Mouse (Mus musculus): ENCODE results near the gene Serpina3f. TPM values are rescaled to one million over a fixed set of nuclear protein-coding genes. Genes with fewer than 3 reads are reported as not detected.

Serpina3f gene
- total and polyA plus RNA-seq, 3 experiments, result 0.22 TPM; not detected in 2

GRCm38 (mm10) chr12:104186041-104186581 lies 28.2 kb upstream of the Serpina3f start:
- Histone ChIP-seq H3K9me3 (replicated peaks) (peaks cover 60% of the 10 kb centered on the region), H3K4me1 (ENCODE audit: insufficient read depth, low read depth, low read length) (no peaks in the 10 kb centered on the region), H3K36me3 (replicated peaks) (no peaks in the 10 kb centered on the region), H3K27me3 (ENCODE audit: insufficient read depth, low read length) (no peaks in the 10 kb centered on the region), H3K4me3 (ENCODE audit: low read depth, low read length) (no peak overlapping the region)
- DNase-seq (ENCODE audit: low spot score) (no peak), ATAC-seq (ENCODE audit: extremely low read depth, insufficient number of reproducible peaks, low FRiP score, poor library complexity, severe bottlenecking) (no peak)
- TF ChIP-seq CTCF (IDR thresholded peaks at IDR 0.05; ENCODE audit: low read depth, low read length), result no peak
- TF ChIP-seq TAL1 (conservative IDR thresholded peaks at IDR 0.05; ENCODE audit: low read depth, low read length), result no peak

GRCm38 (mm10) chr12:104189246-104189645 lies 25.1 kb upstream of the Serpina3f start:
- H3K9me3 ChIP-seq (replicated peaks), result peaks cover 68% of the 10 kb centered on the region
- no peaks in the 10 kb centered on the region for H3K36me3 ChIP-seq (replicated peaks)
- no peaks in the 10 kb centered on the region for H3K27me3 ChIP-seq (ENCODE audit: insufficient read depth, low read length)
- no peak overlapping the region for H3K4me3 ChIP-seq (ENCODE audit: low read depth, low read length)
- TF ChIP-seq POLR2AphosphoS5 (IDR thresholded peaks at IDR 0.05; ENCODE audit: insufficient replicate concordance, low read depth, low read length) (no peak), TAL1 (conservative IDR thresholded peaks at IDR 0.05; ENCODE audit: low read depth, low read length) (no peak), GATA2 (IDR thresholded peaks at IDR 0.05; ENCODE audit: borderline replicate concordance, low read depth, low read length) (no peak), CTCF (IDR thresholded peaks at IDR 0.05; ENCODE audit: low read depth, low read length) (no peak), GATA1 (IDR thresholded peaks at IDR 0.05; ENCODE audit: borderline replicate concordance, low read length) (no peak)
- H3K4me1 ChIP-seq (ENCODE audit: insufficient read depth, low read depth, low read length), result no peaks in the 10 kb centered on the region
- no peak for ATAC-seq (ENCODE audit: extremely low read depth, insufficient number of reproducible peaks, low FRiP score, poor library complexity, severe bottlenecking)
- no peak for DNase-seq (ENCODE audit: low spot score)

GRCm38 (mm10) chr12:104190852-104191251 lies 23.5 kb upstream of the Serpina3f start:
- no peak for TF ChIP-seq GATA2 (IDR thresholded peaks at IDR 0.05; ENCODE audit: borderline replicate concordance, low read depth, low read length)
- Histone ChIP-seq H3K4me3 (ENCODE audit: low read depth, low read length) (no peak overlapping the region), H3K4me1 (ENCODE audit: insufficient read depth, low read depth, low read length) (no peaks in the 10 kb centered on the region), H3K27me3 (ENCODE audit: insufficient read depth, low read length) (no peaks in the 10 kb centered on the region), H3K36me3 (replicated peaks) (no peaks in the 10 kb centered on the region), H3K9me3 (replicated peaks) (peaks cover 65% of the 10 kb centered on the region)
- ATAC-seq (ENCODE audit: extremely low read depth, insufficient number of reproducible peaks, low FRiP score, poor library complexity, severe bottlenecking), result no peak
- no peak for DNase-seq (ENCODE audit: low spot score)

GRCm38 (mm10) chr12:104209149-104209548 lies 5.2 kb upstream of the Serpina3f start:
- Histone ChIP-seq H3K36me3 (replicated peaks) (no peaks in the 10 kb centered on the region), H3K9me3 (replicated peaks) (peaks cover 18% of the 10 kb centered on the region), H3K4me3 (ENCODE audit: low read depth, low read length) (no peak overlapping the region), H3K4me1 (ENCODE audit: insufficient read depth, low read depth, low read length) (no peaks in the 10 kb centered on the region), H3K27me3 (ENCODE audit: insufficient read depth, low read length) (no peaks in the 10 kb centered on the region)
- ATAC-seq (ENCODE audit: extremely low read depth, insufficient number of reproducible peaks, low FRiP score, poor library complexity, severe bottlenecking) (no peak), DNase-seq (ENCODE audit: low spot score) (no peak)
- no peak for TF ChIP-seq GATA1 (IDR thresholded peaks at IDR 0.05; ENCODE audit: borderline replicate concordance, low read length)
- TF ChIP-seq POLR2AphosphoS5 (IDR thresholded peaks at IDR 0.05; ENCODE audit: insufficient replicate concordance, low read depth, low read length), result no peak
- TF ChIP-seq GATA2 (IDR thresholded peaks at IDR 0.05; ENCODE audit: borderline replicate concordance, low read depth, low read length), result no peak
- TF ChIP-seq CTCF (IDR thresholded peaks at IDR 0.05; ENCODE audit: low read depth, low read length), result no peak
- TF ChIP-seq TAL1 (conservative IDR thresholded peaks at IDR 0.05; ENCODE audit: low read depth, low read length), result no peak

- DNase-seq (ENCODE audit: low spot score) (no peak), ATAC-seq (ENCODE audit: extremely low read depth, insufficient number of reproducible peaks, low FRiP score, poor library complexity, severe bottlenecking) (no peak)
- Histone ChIP-seq H3K4me1 (ENCODE audit: insufficient read depth, low read depth, low read length) (no peaks in the 10 kb centered on the region; the same call in 1 of the 2 replicates), H3K27me3 (ENCODE audit: insufficient read depth, low read length) (no peaks in the 10 kb centered on the region), H3K4me3 (ENCODE audit: low read depth, low read length) (no peak overlapping the region), H3K9me3 (replicated peaks) (peaks cover 21% of the 10 kb centered on the region), H3K36me3 (replicated peaks) (no peaks in the 10 kb centered on the region)
- TF ChIP-seq CTCF (IDR thresholded peaks at IDR 0.05; ENCODE audit: low read depth, low read length) (no peak), TAL1 (conservative IDR thresholded peaks at IDR 0.05; ENCODE audit: low read depth, low read length) (no peak), GATA2 (IDR thresholded peaks at IDR 0.05; ENCODE audit: borderline replicate concordance, low read depth, low read length) (no peak), GATA1 (IDR thresholded peaks at IDR 0.05; ENCODE audit: borderline replicate concordance, low read length) (no peak), POLR2AphosphoS5 (IDR thresholded peaks at IDR 0.05; ENCODE audit: insufficient replicate concordance, low read depth, low read length) (no peak)
Measured at GRCm38 (mm10) chr12:104209802-104210201, 4.5 kb upstream of the Serpina3f start.

GRCm38 (mm10) chr12:104213689-104214444 lies 477 bp upstream of the Serpina3f start:
- H3K9me3 ChIP-seq (replicated peaks), result peaks cover 21% of the 10 kb centered on the region
- H3K27me3 ChIP-seq (ENCODE audit: insufficient read depth, low read length), result no peaks in the 10 kb centered on the region
- TF ChIP-seq GATA1 (IDR thresholded peaks at IDR 0.05; ENCODE audit: borderline replicate concordance, low read length) (no peak), GATA2 (IDR thresholded peaks at IDR 0.05; ENCODE audit: borderline replicate concordance, low read depth, low read length) (no peak)
- DNase-seq (ENCODE audit: low spot score), result no peak
- no peaks in the 10 kb centered on the region for H3K36me3 ChIP-seq (replicated peaks)
- no peak for ATAC-seq (ENCODE audit: extremely low read depth, insufficient number of reproducible peaks, low FRiP score, poor library complexity, severe bottlenecking)
- H3K4me1 ChIP-seq (ENCODE audit: insufficient read depth, low read depth, low read length), result peaks cover 4% of the 10 kb centered on the region; the same call in 1 of the 2 replicates
- H3K4me3 ChIP-seq (ENCODE audit: low read depth, low read length), result no peak overlapping the region

All from G1E (cell line).